8 mouse cellular contexts compared by ENCODE assay signal in the genomic region with DNA sequence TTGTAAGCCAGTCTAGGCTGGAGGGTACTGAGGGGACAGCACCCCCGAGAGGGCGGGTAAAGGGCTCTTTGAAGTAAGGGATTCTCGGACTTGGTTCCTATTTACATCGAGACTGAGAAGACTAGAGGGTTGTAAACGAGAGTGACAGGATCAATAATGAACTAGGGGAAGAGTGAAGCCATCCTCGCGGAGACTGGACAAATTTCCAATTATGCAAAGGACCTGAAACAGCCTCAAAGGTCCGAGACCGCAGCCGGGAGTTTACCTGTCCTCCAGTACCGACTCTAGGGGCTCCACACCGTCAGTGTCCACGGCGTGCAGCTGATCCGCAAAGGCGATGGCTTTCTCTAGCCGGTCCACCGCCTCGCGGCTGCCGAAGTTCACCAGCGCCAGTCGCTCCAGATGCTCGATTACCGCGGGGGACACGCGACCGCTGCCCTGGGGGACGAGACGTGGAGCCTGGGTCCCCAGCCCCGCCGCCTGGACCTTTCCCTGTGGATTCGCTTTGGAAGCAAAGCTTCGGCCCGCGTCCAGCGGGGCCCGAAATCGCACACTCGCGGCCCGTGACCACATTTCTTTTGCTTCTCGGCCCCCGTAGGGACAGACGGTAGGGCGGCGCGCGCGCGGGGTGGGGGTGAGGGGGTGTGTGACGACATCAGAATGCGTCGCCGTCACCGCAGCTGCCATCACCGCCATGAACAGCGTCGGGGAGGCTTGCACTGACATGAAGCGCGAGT. TPM values are rescaled to one million over a fixed set of nuclear protein-coding genes. Genes with fewer than 3 reads are reported as not detected.
DNase-seq lines count a peak whose midpoint lies in the region; ATAC-seq lines count a peak whose summit lies in the region.

A gene (minus strand): TSS at position 602 of the 737 bp plus-strand sequence.
A gene (plus strand): TSS at position 649 of the 737 bp plus-strand sequence.

- peak within 1 kb of the TSS; percentile 90 for H3K27ac ChIP-seq in hindbrain, embryonic 14.5 days

- H3K9ac ChIP-seq in hindbrain, embryonic 14.5 days = peak within 1 kb of the TSS; percentile 82

- H3K4me3 ChIP-seq in hindbrain, embryonic 14.5 days (replicated peaks; ENCODE audit: low read length) = peak within 1 kb of the TSS; percentile 62

- no peaks in the 10 kb centered on the region for H3K27me3 ChIP-seq in hindbrain, embryonic 14.5 days (ENCODE audit: control insufficient read depth, insufficient read depth, low read length)

- H3K4me1 ChIP-seq in hindbrain, embryonic 14.5 days (replicated peaks; ENCODE audit: control insufficient read depth, insufficient read depth, low read length) = peaks cover 18% of the 10 kb centered on the region

- under 1% methylated on average over 62 of the region's 62 CpGs for WGBS in hindbrain, embryonic 14.5 days

- H3K4me2 ChIP-seq in hindbrain, embryonic 14.5 days (replicated peaks) = peak within 1 kb of the TSS; percentile 62

- peaks cover 39% of the 10 kb centered on the region for H3K36me3 ChIP-seq in hindbrain, embryonic 14.5 days (replicated peaks; ENCODE audit: control insufficient read depth, insufficient read depth)

- ATAC-seq in hindbrain, embryonic 14.5 days (ENCODE audit: low FRiP score) = peak; percentile 92

- DNase-seq in T-cell, adult 2 months (ENCODE audit: low spot score) = peak; percentile 83
- DNase-seq in cerebellum, postnatal 36 days = peak; percentile 91 to 92
- peak; percentile 90 for DNase-seq in frontal cortex, postnatal 36 days (ENCODE audit: low spot score in 2 of 2)
- DNase-seq in hindbrain, embryonic 14.5 days (ENCODE audit: low spot score) = peak; percentile 94
- peak; percentile 75 for DNase-seq in left cerebral cortex, adult 11 months (ENCODE audit: low spot score)
- peak; percentile 87 for DNase-seq in lung, postnatal 36 days
- peak; percentile 95 for DNase-seq in retina, postnatal 1 day
- peak; percentile 93 for DNase-seq in thymus, postnatal 4 days

- no peaks in the 10 kb centered on the region for H3K9me3 ChIP-seq in hindbrain, embryonic 14.5 days (ENCODE audit: control insufficient read depth, low read length)

RNA-seq across cellular contexts. Expression of the first gene that starts in this region (rescaled TPM):
- 41.8 and 42.2 TPM in 2 replicates for polyA plus RNA-seq in hindbrain, embryonic 14.5 days (2014; fragmentation: Nextera tagmentation; extraction: Ambion mirVana)

RNA-seq across cellular contexts. Expression of the second gene that starts in this region (rescaled TPM):
- 47.6 and 50.1 TPM in 2 replicates for polyA plus RNA-seq in hindbrain, embryonic 14.5 days (2014; fragmentation: Nextera tagmentation; extraction: Ambion mirVana)

Comparison
In these comparisons a context has a peak if more than half of its experiments do, and no peak if none do; other contexts are left out.
1. Peak in every context shown above with its lines: DNase-seq, ATAC-seq, H3K4me3 ChIP-seq and H3K27ac ChIP-seq.